Mouse (Mus musculus): ENCODE data around the gene Nr2e3. TPM values are rescaled to one million over a fixed set of nuclear protein-coding genes. Genes with fewer than 3 reads are reported as not detected.
"Not testable (repeated sequence)": the region's sequence is repeated elsewhere in the genome, so short reads cannot be mapped to it uniquely, and the experiment has no call there.

The Nr2e3 gene
- total RNA-seq, 1 experiment from 2014 or later = not detected

DNA sequence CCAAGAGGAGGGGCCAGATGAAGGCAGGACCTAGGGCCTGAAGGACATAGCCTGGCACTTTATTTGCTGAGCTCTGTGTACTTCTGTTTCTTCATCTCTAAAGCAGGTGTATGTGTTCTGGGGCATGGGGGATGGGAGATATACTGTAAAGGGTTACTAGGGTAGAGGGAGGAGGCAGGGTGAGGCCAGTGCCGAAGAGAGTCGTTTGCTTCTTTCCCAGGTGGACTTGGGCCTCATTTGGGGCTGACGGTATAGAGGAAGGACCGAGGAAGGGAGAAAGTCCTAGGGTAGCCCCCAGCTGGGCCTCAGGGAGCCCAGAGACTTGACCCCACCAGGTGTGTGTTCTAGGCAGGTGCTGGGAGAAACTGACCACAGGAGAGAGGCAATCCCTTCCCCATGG, 8.5 kb downstream of the Nr2e3 start:
- ATAC-seq (replicated peaks; ENCODE audit: low read depth, poor library complexity, severe bottlenecking) = no peak

DNA sequence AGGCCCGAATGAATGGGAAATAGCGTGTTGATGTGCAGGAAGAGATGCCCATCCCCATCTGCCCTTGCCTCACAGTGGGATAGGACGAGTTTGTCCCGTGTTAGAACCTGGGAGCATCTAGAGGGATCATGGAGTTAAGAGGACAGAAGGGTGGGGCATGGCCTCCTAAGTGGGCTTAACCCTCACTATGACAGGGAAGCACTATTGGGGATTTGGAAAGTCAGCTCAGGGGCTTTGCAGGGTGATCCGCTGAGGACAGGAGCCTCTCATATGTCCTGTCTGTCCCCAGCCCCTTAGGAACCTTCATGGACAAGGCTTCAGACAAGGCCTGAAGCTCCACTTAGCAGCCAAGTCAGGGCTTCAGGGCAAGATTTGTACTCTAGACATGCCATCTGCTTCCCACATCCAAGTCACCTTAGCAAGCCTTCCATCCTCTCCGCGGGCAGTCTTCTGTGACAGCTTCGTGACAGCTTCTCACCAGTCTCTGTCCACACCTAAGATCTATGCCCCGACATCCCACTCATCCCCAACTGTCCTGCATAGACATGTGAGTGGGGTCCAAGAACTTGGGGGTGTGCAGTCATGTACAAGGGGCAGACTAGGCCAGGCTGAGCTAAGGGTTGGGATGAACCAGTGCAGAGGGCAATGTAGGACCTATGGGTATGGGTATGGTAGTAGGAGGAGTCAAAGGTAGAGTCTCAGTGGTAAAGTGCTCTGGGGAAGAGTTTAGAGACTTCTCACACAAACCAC, 9.3 kb downstream of the Nr2e3 start:
- no peak for ATAC-seq (replicated peaks; ENCODE audit: low read depth, poor library complexity, severe bottlenecking)

DNA sequence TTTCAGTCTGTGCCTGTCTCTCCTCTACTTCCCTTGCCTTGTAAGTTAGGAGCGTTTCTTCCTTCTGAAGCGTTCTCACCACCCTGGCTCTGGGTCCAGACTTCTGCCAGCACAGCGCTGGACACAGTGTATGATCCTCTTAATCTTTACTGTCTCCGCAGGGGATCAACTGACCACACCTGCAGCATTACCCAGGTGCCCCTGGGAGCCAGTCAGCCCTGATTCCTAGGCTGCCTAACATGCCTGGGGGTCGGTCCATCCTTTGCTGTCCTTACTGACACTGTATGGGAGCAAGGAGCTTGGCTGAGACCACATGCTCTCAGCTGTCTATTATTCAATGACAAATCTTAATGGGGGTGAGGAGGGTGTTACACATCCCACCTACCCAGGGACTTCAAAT, 10.5 kb downstream of the Nr2e3 start:
- no peak for ATAC-seq (replicated peaks; ENCODE audit: low read depth, poor library complexity, severe bottlenecking)

- no peak for ATAC-seq (replicated peaks; ENCODE audit: low read depth, poor library complexity, severe bottlenecking)
These were observed 10.9 kb downstream of the Nr2e3 start for GRCm38 (mm10) chr9:59949511-59949910.

- no peak for ATAC-seq (replicated peaks; ENCODE audit: low read depth, poor library complexity, severe bottlenecking)
These were observed 11.7 kb downstream of the Nr2e3 start for GRCm38 (mm10) chr9:59948691-59949250.

DNA sequence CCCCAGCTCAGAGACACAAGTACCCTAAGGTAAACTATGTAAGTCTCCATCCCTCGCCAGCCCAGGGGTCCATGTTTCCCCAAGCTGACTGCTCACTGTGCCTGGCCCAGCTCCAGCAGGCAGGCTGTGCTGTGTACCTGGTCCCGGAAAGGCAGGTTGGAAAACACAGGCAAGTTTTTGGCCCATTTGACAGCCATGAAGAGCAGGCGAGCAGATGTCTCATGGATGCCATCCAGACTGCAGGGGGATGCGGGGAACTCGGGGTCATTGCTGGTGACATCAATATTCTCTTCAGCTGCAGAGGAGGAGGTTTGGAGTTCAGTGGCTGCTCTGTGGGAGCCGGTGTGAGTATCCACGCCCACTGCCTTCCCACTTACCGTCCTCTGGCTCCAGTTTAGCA, 12.2 kb downstream of the Nr2e3 start:
- no peak for ATAC-seq (replicated peaks; ENCODE audit: low read depth, poor library complexity, severe bottlenecking)

GRCm38 (mm10) chr9:59947271-59947670, 13.2 kb downstream of the Nr2e3 start:
- ATAC-seq (replicated peaks; ENCODE audit: low read depth, poor library complexity, severe bottlenecking) = no peak

GRCm38 (mm10) chr9:59945241-59945640, 15.2 kb downstream of the Nr2e3 start:
- no peak for ATAC-seq (replicated peaks; ENCODE audit: low read depth, poor library complexity, severe bottlenecking)

DNA sequence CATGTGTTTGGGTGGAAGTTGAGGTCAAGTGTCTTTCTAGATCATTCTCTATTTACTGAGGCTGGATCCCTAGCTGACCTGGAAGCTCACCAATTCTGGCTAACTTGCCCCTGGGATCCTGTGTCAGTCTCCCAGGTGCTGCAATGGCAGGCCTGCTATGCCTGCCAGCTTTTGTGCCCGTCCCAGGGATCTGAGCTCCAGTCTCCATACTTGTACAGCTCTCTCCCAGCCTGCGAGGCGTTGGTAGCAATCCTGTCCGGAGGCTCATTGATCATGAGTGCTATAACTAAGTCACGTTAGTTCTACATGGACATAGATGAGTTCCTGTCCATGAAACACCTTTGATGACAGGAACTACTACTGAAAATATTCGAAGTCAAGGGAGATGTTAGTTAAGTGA, 16.6 kb downstream of the Nr2e3 start:
- no peak for ATAC-seq (replicated peaks; ENCODE audit: low read depth, poor library complexity, severe bottlenecking)

- ATAC-seq (replicated peaks; ENCODE audit: low read depth, poor library complexity, severe bottlenecking) = no peak
These were observed 17.9 kb downstream of the Nr2e3 start for GRCm38 (mm10) chr9:59942501-59943085.

DNA sequence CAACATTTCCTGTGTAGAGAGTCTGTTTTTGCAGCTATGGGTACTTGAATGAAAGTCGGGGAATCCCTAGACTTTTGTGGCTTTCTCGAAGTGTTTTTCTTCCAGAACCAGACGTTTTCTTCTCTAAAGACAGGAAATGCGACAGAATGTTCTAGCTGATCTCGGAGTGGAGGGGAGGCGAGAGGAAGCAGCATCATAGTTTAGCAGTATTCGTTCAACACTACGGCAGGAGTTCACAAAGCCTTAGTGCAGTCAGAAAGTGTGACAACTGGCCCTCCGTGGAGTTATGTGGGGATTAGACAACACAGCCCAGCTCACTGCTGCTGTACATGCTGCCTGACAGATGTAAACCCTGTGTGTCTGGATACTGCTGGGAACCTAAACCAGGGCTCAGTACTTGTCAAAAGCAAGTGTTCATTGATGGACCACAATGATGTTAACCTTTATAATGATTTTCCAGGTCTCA, 18.5 kb downstream of the Nr2e3 start:
- ATAC-seq (replicated peaks; ENCODE audit: low read depth, poor library complexity, severe bottlenecking) = no peak

GRCm38 (mm10) chr9:59940913-59941884, 19.3 kb downstream of the Nr2e3 start:
- 0 out of 2 replicates have a peak, but pooled peaks have one; percentile 15 for ATAC-seq (replicated peaks; ENCODE audit: low read depth, poor library complexity, severe bottlenecking)

DNA sequence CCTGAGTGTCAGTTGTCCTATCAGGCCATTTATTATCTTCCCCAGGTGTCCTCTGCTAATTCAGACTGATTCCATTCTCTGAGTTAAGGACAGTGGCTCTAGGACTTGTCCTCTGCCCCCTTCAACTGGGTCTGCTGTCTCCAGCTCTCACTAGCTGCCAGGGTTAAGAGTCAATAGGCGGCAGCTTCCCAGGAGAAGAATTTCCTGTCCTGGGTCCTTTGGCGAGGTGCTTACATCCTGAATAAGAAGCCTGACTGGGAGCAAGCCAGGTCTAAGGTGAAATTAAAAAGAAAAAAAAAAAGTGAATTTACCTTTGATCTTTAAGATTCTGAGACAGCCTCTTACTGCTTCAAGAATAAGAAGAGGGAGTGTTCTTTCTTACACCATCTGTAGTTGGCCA, 20.8 kb downstream of the Nr2e3 start:
- no peak for ATAC-seq (replicated peaks; ENCODE audit: low read depth, poor library complexity, severe bottlenecking)

- no peak for ATAC-seq (replicated peaks; ENCODE audit: low read depth, poor library complexity, severe bottlenecking)
These were observed 21.9 kb downstream of the Nr2e3 start for GRCm38 (mm10) chr9:59938529-59938928.

DNA sequence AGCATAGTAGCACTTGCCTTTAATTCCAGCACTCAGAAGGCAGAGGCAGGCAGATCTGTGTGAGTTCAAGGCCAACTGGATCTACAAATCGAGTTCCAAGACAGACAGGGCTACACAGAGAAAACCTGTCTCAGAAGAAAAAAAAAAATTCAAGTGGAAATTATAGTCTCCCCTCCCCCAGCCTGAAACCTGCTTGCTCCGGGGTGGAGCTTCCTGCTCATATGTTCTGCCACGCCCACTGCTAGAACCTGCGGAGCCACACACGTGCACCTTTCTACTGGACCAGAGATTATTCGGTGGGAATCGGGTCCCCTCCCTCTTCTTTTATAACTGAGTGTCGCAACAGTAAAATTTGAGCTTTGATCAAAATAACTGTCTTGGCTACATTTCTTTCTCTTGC, 24.6 kb downstream of the Nr2e3 start:
- not testable (repeated sequence) for ATAC-seq (replicated peaks; ENCODE audit: low read depth, poor library complexity, severe bottlenecking)

GRCm38 (mm10) chr9:59930248-59930647, 30.2 kb downstream of the Nr2e3 start:
- ATAC-seq (replicated peaks; ENCODE audit: low read depth, poor library complexity, severe bottlenecking) = no peak

- ATAC-seq (replicated peaks; ENCODE audit: low read depth, poor library complexity, severe bottlenecking) = no peak
These were observed 45.7 kb downstream of the Nr2e3 start for GRCm38 (mm10) chr9:59914761-59915160.

- ATAC-seq (replicated peaks; ENCODE audit: low read depth, poor library complexity, severe bottlenecking) = no peak
These were observed 57.1 kb downstream of the Nr2e3 start for GRCm38 (mm10) chr9:59903382-59903781.

Data from common myeloid progenitor, adult 5-6 weeks (primary cell).